Mouse (Mus musculus) cerebellum, adult 18-20 months (tissue): ENCODE measurements at regions not wholly inside any gene's neighbourhood (a gene's known extent, or its start where the extent isn't known, plus 50 kb on each side); places are given as distances from the start of the nearest gene placed in this dataset.

Source experiments
- DNase-seq, 2 experiments: peaks; one replicate each; pipeline ENCODE4 v3.0.0; 2021

DNA sequence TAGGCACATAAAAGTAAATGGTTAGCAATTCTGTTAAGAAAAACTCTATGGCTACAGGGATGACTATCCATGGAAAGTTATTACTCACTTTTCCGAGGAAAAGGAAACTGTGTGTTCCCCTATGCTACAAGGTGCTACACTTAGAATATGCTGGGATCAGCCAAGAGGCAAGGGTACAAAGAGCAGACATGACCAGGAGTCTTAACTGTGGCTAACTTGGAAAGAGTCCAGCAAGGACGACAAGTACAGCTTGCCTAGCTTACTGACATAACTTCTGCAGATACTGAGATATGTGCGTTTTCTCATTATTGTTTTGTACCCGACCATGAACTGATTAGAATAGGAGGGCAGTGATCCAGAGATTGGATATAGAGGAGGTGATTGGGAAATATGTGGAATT is 296.4 kb downstream of the Gm16223 start:
- DNase-seq: no peak

DNA sequence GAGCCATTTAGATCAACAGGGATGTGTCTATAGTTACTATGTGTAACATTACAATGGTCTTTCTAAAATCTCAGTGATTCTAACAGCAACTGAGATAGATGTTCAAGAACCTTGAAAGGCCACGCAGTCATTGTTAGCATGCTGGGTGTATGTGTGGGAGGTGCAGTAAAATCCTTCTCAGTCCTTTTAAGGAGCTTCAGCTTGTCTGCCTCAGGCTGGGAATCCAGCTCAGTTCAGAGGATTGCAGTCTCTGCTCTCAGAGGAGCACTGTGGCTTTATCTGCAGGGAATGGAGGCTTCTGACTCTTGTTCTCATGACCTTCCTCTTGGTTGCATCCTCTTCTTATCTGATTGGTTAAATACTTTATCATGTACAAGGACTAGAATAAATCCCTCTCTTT is 320.2 kb downstream of the Gm16223 start:
- DNase-seq: no peak

DNA sequence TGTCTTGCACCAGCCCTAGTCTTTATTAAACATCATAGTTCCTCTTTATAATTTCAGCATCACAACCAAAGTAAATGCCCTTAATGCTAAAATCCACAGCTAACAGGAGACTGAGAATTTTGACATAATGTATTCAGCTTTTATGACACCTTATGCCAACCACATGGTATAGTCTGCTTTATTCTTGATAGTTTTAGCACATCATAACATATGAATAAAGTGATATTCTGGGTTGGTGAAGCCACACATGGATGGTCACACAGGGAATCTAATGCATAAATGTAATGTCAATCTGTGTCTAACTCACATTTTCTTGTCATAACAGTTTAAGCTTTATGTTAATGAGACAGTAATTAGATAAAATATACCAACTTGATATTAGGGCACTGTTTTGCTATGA is 328.9 kb downstream of the Gm16223 start:
- DNase-seq: no peak

DNA sequence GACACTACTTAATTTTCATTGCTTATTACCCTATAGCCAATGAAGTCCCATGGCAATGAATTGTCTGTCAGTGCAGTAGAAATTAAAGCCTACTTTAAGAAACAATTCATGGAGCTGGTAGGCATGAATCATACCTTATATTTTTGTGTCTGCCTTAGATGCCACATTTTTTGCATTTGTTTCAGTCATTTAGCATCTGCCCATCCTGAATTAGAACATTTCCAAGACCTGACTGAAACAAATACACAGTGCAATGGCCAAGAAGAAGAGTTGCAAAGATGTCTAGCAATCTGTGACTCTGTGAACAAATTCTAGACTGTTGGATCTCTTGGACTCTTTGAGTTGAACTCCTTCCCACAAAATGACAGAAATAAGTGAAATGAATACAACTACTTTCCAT is 342.2 kb downstream of the Gm16223 start:
- DNase-seq: no peak

DNA sequence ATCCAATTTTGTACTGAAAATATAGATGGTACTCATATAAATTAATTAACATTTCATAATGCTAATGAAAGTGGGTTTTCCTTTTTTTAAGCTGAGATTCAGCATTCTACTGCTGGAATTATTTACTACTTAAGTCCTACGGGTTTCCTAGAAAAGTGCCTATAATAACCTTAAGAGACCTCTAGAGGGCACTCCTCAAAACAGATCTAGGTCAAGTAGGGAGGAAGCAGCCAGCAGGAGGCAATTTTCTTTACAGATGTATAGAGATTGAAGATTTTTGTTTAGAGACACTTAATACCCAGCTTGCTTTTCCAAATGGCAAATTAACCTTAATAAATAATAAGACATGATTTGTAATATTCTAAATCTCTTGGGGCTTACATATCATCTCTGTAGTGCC is 344.5 kb downstream of the Gm16223 start:
- DNase-seq: no peak

DNA sequence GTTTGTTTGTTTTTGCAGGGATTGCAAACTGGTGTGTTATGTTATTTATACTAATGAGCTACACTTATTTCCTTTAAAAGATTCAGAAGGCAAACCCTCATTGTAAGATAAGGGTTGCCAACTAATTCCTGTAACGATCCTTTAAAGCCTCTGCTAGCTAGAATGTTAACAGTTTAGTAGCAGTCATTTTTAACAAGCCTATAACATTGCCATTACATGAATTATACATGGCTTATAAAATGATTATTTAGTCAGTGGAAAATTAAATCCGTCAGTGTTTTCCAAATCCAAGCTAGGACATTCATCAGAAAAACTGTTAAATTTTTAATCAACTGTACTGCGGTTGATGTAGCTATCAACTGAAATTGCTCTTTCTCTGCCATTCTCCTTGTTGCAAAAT is 358.1 kb downstream of the Gm16223 start:
- no peak for DNase-seq

DNA sequence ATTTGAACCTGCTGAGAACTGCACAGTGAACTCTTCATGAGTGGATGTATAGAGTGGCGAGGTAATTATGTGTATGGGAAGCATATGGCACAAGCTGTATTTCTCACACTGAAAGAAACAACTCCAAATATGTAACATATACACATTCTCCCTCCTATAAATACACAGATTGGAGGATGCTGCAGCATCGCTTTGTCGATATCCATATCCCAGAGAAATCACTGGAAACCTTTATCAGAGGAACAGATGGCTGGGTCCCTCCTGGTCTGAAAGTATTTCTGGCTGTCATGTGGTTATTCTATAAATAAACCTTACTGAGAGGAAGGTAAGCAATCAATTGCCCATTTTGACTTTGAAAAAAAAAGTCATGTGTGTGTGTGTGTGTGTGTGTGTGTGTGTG is 365.4 kb downstream of the Gm16223 start:
- peak in 1 of 2 experiments; percentile 2 for DNase-seq

DNA sequence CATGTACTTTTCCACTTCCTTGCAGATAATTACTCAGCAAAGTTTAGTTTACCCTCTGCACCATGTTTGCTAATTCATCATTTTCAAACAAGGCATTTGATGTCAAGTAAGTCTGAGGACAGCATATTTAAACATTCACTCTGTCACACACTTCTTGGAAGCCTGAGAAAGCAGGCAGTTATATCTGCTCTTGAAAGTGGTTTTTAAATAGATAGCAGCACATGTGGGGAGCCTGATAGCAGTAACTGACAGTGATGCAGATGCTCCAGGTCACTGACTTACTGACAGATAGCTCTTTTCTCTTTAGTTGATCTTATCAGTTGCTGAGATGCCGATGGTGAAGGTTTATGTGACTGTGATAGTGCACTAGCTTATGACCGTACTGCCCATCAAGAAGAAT is 380.9 kb downstream of the Gm16223 start:
- DNase-seq: no peak

DNA sequence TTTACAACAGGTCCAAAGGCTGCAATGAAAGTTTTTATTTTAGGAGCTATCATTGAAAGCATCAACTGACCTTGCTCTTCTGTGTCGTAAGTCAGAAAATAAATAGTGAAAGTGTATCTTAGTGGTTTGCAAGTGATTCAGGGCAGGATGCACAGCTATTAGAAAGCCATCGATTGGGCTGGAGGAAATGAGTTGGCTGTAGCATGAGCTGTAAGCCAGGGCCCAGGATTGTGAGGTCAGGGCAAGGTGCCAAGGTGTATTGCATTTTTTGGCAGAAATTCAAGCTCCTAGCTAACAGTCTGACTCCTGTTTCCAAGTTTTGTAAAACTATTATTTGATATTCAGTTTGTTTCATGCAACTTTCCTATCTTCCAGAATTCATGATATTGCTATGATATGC is 381.8 kb downstream of the Gm16223 start:
- peak; percentile 4 to 13 for DNase-seq

DNA sequence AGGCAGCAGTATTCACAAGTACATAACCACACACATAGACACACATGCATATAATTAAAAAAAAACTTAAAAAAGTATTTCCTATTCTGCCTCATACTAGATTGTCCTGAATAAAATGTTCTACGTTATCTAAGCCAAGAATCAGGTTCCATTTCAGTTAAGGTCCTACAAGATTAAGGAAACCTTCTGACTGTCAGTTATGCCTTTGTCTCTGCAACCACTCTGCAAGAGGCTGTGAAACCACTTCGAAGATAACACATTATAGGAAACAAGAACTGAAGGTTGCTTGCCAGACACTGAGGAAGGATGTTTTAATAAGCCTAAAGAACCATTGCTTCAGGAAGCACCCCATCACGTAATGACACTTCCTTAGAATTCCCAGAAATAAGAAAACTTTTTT is 385.9 kb downstream of the Gm16223 start:
- no peak for DNase-seq

DNA sequence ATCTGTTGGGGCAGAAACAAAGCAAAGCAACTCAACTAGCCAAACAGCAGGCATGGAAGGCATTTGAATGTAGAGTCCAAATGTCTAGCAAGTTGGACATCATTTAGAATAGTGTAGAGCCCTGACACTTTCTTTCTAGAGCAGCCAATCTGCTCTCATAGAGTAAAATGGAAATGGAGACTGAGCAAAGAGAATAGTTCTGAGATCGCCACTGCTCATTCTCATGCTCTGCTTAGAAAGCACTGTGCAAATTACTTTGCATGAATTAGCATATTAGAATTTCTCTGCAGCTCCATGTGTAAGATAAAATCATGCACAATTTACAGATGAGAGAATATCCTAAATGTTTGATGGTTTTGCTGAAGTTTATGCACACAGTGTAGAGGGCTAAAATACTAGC is 393.4 kb downstream of the Gm16223 start:
- DNase-seq: no peak

DNA sequence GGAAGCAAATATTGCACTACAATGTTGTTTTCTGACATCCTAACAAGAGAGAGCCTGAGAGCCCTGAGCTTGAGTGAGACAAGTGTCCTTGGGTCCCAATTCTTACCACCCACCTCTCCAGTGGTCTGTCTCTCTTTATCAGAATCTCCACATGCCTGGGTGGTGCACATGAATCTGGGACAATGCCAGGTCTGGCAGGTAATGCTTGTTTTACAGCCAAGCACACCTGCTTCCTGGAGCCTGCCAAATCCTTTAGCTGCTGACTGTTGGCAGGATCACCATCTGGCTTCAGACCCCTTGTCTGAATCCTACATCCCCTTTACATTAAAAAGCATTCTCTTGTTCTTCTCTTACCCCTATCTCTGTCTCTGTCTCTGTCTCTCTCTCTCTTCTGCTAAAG is 397.1 kb downstream of the Gm16223 start:
- DNase-seq: peak; percentile 34 to 40

DNA sequence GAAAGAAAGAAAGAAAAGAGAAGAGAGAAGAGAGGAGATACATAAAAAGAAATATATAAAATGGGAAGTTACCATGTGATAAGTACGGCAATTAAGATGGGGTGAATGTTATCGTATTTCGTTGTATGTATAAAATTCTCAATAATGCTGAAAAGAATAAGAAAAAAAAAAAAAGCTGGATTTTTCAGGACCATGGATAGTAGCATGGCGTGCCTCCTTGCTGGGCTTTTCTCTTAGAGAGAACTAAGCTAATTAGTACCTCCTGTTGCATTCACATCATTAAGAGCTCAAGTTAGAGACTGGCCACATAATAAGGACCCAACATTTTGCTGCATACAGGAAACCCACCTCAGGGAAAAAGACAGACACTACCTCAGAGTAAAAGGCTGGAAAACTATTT is 405.7 kb downstream of the Gm16223 start:
- DNase-seq: no peak

DNA sequence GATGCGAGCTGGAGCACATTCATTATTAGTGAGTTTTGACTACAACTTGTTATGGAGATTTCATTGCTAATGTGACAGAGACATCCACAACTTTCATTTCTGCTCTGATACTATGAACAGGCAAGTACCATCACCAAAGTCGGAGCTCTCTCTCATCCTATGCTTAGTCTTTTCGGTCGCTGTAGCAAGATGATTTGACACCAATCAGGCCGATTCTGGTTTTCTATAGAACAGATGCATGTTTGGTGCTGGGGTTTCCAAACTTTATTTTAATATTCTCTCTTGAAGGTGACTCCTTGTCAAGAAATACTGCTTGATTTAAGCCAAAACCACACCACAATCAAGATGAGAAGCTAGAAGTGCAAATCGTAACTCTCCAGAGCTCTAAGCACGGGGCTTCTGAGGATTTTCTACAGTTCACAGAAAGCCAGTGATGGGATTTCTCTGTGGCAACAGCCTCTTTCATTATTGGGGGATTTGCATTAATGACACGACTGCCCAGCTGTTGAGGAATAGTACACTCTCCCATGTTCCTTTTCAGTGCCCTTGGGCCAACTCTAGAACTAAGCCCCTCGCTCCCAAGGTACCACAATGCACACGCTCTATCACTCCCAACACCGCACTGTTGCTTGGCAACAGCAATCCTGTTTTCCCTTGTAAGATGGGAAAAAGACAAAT is 434.5 kb downstream of the Gm16223 start:
- no peak for DNase-seq

DNA sequence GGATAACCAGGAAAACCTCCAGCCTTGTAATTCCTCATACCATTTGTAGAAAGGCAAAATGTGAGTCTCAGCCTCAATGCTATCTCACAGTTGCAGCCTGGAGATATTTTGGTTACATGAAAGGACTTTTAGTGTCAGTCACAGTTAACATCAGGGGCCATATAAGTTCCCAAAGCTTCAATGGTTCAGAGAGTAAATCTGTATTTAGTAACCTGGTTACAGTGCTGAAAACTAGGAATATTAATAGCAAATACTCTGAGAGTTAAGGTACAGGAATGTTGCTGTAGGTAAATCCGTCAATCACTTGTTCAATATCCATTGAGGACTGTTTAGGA is 435.0 kb downstream of the Gm16223 start:
- no peak for DNase-seq

DNA sequence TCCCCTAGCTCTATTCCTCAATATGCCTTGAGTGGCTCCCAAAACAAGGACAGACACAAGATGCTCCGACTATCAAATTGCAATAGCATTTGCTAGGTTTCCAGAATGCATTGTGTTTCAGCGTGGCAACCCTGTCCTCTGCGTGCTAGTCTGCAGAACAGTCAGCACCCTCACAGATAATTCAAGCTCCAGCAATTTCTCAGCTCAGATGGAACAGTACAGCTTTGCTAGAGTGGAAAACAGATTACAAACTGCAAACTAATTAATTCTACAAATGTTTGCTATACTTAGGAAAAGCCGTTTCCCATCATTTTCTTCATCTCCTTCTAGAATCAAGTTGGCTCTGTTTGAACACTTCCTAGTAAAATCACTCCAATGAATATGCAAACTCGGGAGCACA is 441.4 kb downstream of the Gm16223 start:
- no peak for DNase-seq

DNA sequence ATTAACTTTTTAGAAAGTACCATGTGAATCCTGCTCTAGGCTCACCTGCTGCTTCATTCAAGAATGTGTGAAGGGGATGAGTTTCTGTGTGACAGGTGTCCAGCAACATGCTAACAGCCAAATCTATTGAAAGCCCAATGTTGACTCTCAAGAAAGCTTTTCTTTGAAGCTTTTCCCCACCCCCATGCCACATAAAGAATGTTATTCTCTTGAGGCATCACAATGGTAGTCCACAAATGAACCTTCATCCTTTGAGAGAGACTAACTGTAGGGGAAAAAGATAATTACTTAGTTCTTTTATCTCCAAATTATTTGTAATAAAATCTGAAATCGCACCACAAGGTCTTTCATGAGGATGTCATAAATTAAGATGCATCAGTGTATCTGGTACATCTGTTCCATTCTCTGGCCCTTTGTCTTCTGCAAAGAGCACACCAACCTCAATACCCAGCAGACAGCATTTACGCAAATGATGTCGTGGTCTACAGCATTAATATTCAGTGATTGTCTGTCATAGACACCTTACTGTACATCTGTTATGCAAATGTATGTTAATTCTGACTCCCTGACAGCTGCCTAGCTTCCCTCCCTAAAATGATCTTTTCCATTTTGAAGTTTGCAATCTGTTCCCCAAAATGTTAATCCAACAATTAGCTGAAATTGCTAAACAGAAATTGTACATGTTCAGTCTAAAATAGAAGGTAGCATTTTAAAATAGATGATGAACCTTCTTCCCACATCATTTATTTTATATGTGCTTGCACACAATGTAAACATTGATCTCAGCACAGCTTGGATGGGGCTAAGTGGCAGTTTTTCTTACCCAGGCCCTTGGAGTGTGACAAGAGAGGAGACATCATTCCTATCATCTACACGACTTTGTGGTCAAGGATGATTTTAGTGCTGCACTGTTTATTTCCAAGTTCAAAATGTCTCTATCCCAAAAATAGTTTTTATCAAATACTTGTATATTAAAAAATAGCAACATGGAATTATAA is 455.7 kb downstream of the Gm16223 start:
- no peak for DNase-seq

DNA sequence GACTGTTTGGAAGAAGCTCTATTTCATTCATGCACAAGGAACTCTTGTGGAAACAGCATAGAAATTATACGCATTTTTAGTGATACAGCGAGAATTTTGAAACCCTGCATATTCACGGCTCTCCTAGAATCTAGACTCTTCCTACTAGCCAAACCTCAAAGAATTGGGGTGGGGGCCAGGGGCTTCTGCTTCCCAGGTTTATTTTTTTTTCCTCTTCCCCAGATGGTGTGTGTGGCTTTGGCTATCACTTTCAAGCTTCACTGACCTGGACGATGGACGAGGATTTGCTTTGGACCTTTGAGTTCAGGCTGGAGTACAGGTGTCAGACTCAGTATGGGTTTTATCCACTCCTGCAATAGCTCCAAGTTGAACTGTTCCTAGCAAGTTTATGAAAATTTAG is 457.7 kb downstream of the Gm16223 start:
- DNase-seq: no peak

DNA sequence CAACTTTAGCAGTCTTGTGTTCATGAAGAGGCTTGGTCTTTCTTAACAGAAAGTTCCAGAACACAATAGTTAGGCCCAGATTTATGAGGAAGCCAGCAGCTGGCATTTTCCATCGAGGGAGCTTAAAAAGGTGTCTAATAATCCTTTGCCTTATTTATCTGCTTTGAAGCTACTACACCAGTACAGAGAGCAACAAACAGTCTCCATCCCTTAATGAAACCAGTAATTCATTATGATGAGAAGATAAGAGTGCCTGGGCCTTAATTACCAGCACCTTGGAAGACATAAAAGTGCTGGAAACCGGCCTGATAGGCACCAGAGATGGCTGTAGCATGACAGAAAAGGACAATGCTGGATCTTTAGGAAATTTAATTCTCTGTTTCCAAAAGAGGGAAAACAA is 492.8 kb downstream of the Gm16223 start:
- no peak for DNase-seq

DNA sequence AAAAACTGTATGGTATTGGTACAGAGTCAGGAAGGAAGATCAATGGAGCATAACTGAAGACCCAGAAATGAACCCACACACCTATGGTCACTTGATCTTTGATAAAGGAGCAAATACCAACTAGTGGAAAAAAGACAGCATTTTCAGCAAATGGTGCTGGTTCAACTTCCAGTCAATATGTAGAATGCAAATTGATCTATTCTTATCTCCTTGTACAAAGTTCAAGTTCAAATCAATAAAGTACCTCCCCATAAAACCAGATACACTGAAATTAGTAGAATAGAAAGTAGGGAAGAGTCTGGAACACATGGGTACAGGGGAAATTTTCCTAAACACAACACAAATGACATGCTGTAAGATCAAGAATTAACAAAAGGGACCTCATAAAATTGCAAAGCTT is 495.6 kb downstream of the Gm16223 start:
- DNase-seq: no peak

DNA sequence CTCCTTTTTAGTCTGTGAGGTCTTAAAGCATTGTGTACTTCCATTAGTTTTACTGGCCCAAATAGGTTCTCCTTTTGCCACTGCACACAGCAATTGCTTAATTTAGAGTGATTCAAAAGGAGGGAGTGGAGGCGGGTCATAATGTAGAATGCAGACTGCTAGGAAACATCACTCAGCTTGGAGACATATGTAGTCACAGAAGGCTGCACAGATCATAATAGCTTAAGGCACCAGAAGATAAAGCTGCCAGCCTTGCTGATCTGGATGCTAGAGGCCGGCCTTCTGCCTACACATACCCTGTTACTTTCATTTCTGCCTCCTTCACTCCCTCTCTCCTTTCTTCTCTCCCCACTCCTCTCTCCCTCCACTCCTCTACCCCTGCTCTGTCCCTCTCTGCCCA is 508.2 kb downstream of the Gm16223 start:
- DNase-seq: no peak

DNA sequence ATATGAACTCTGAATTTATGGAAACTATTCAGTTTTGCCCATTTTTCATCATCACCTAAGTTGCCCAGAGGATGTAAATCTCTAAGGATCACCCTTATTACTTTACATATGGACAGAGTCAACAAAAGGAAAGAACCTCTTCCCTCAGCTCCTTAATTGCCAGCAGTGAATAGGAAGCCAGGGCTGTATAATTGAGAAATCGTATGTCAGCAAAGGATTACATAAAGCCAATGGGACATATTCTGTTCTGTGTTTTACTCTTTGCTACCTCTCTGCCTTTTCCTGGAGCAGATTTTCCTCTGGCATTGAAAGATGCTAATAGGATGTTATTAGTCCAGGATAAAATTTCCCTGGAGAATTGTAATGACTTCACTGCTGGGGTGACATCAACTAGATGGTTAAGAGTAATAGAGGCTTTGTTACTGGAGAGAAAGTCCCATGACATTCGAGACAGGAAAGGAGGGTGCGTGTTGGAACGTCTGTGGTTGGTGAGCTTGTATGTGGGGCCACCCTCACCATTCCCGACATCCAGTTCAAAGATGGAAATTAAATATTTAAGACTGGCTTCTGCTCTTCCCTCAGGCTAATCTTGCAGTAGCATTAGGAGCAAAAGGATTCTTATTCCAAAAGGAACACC is 510.6 kb downstream of the Gm16223 start:
- DNase-seq: no peak

DNA sequence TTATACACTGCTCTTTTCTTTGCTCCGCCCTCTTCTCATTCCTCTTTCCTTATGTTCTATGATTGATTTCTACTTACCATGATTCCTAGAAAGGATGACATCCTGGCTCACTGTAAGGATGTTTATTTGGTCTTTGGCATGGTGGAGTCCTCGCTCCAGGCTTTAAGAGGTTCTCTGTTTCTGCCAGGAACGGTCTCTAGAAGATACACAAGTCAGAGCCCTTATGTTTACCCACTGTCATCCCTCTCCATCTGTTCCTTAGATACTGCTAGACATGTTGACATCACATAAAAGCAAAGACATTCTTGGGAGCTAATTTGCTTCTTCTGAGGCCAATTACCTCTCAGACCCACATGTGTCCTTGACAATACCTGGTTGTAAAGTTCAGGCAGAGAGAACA is 552.9 kb downstream of the Gm16223 start:
- DNase-seq: no peak
